Mouse (Mus musculus) liver, embryonic 15.5 days (tissue): ENCODE results near the gene Swap70. TPM values are rescaled to one million over a fixed set of nuclear protein-coding genes. Genes with fewer than 3 reads are reported as not detected.
"Not testable (repeated sequence)": the region's sequence is repeated elsewhere in the genome, so short reads cannot be mapped to it uniquely, and the experiment has no call there.

Experiments
- ATAC-seq: fragments of 200-750 bp; cut with Nextera tagmentation; 2 replicates; pipeline ENCODE4 v1.8.0; 2017; ENCODE audit warnings: moderate number of reproducible peaks, mild to moderate bottlenecking, moderate library complexity; ENCODE audit not compliant: insufficient read depth
- H3K27ac ChIP-seq: fragments of 300-500 bp; sonication (generic); replicated peaks from 2 replicates; pipeline ENCODE4 v1.5.1; 2015; ENCODE audit warnings: mild to moderate bottlenecking, inconsistent platforms
- H3K27me3 ChIP-seq: fragments of 300-500 bp; sonication (generic); 2 replicates; pipeline ENCODE4 v1.6.1; 2015; ENCODE audit warnings: mild to moderate bottlenecking, inconsistent platforms
- H3K36me3 ChIP-seq: fragments of 300-500 bp; sonication (generic); replicated peaks from 2 replicates; pipeline ENCODE4 v1.6.1; 2015; ENCODE audit warnings: moderate library complexity, mild to moderate bottlenecking, inconsistent platforms
- H3K4me1 ChIP-seq: fragments of 300-500 bp; sonication (generic); replicated peaks from 2 replicates; pipeline ENCODE4 v1.6.1; 2015; ENCODE audit warnings: inconsistent platforms
- H3K4me2 ChIP-seq: fragments of 300-500 bp; sonication (generic); 2 replicates; pipeline ENCODE4 v1.6.1; 2015; ENCODE audit warnings: moderate library complexity, mild to moderate bottlenecking, inconsistent platforms
- H3K4me3 ChIP-seq: fragments of 300-500 bp; sonication (generic); replicated peaks from 2 replicates; pipeline ENCODE4 v1.5.1; 2015; ENCODE audit warnings: mild to moderate bottlenecking, inconsistent platforms
- H3K9ac ChIP-seq: fragments of 300-500 bp; sonication (generic); 2 replicates; pipeline ENCODE4 v1.6.1; 2015; ENCODE audit warnings: moderate library complexity, mild to moderate bottlenecking, inconsistent platforms
- H3K9me3 ChIP-seq: fragments of 300-500 bp; sonication (generic); replicated peaks from 2 replicates; pipeline ENCODE4 v1.6.1; 2016; ENCODE audit warnings: inconsistent platforms
- WGBS: fragments of 180-500 bp; shearing (Covaris S2); methylation state at CpG from one replicate; pipeline ENCODE4 v1.1.7; 2015; ENCODE audit warnings: mixed read lengths; ENCODE audit not compliant: insufficient replicate concordance; 5-methylcytosine and 5-hydroxymethylcytosine counted together
- polyA plus RNA-seq: library from polyadenylated mRNA; unstranded; fragments of >200 nt; fragmentation: Nextera tagmentation; extraction: Ambion mirVana; gene quantifications from 2 replicates; pipeline ENCODE4 v1.2.1, GENCODE M21; 2015

The Swap70 gene
- polyA plus RNA-seq, 1 experiment from 2014 or later: 7.8 TPM

DNA sequence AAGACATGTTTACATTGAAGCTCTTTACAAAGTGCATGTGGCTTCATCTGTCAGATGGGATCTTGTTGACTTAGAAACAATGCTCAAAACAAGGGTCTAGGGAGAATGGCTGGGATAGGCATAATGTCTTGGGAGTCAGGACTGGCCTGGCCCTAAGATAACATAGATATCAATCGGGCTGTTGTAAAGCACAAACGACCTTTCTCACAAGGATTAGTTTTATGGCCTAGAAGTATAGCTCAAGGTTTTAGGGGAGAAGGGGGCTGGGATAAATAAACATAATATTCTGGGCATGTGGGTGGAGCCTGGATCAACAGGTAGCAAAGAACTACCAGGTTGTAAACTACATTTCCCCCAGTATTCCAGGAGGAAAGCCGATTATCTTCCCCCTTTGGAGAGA is 10.5 kb upstream of the Swap70 start:
- ATAC-seq: no peak
- no peaks in the 10 kb centered on the region for H3K36me3 ChIP-seq
- no peak overlapping the region for H3K27ac ChIP-seq
- 46% methylated on average over 3 of the region's 3 CpGs for WGBS
- H3K27me3 ChIP-seq: no peaks in the 10 kb centered on the region
- no peak overlapping the region for H3K9ac ChIP-seq
- no peak overlapping the region for H3K4me2 ChIP-seq
- H3K9me3 ChIP-seq: no peaks in the 10 kb centered on the region
- no peak overlapping the region for H3K4me3 ChIP-seq
- peaks cover 9% of the 10 kb centered on the region for H3K4me1 ChIP-seq

DNA sequence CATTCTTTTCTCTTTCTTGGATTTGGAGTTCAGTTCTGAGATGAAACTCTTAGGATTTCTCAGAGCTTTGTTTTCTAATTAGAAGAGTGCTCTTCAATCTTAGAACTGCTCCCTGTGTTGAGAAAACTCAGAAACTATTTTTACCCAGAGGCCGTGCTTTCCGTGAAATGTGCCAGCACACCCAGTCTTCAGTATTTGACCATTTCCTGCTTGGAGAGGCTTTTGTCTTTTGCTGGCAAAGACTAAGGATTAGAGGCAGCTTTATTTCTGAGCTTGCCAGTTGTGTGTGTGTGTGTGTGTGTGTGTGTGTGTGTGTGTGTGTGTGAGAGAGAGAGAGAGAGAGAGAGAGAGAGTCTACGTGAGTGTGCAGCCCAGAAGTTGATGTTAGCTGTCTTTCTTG is 6.6 kb upstream of the Swap70 start:
- Histone ChIP-seq H3K27ac (no peak overlapping the region), H3K4me3 (no peak overlapping the region), H3K36me3 (no peaks in the 10 kb centered on the region), H3K4me1 (peaks cover 1% of the 10 kb centered on the region), H3K27me3 (no peaks in the 10 kb centered on the region), H3K9ac (no peak overlapping the region), H3K4me2 (no peak overlapping the region), H3K9me3 (no peaks in the 10 kb centered on the region)
- ATAC-seq: no peak
- WGBS: 58% methylated on average over 3 of the region's 3 CpGs

DNA sequence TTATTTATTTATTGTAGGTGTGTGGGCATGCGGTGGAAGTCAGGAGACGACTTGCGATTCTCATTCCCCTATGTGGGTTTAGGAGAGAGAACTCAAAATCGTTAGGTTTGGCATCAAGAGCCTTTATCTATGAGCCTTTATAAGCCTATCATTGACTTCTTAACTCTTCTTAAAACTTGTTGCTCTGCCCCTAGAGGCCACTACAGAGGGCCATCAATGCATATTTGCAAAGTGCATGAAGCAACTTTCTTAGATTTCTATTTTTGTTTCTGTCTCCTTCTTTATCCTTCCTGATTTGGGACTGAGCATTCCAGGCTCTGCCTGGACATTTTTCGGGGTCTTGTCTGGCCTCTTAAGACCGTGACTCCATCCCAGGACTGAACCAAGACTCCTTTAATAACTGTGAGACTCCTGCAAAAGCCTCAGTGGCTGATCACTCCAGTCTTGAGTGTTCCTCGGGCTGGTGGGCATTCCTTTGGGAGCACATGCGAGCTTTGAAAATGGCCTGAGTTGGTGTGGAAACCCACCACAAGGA is 393 bp upstream of the Swap70 start:
- peak overlapping the region; percentile 91 for H3K4me2 ChIP-seq
- WGBS: 15% methylated on average over 8 of the region's 8 CpGs
- H3K9ac ChIP-seq: peak overlapping the region; percentile 86
- H3K27ac ChIP-seq: peak overlapping the region; percentile 79; the same call in 1 of the 2 replicates
- no peaks in the 10 kb centered on the region for H3K9me3 ChIP-seq
- ATAC-seq: peak; percentile 43
- H3K27me3 ChIP-seq: no peaks in the 10 kb centered on the region
- no peaks in the 10 kb centered on the region; the same call in 1 of the 2 replicates for H3K36me3 ChIP-seq
- H3K4me3 ChIP-seq: peak overlapping the region; percentile 91
- peaks cover 29% of the 10 kb centered on the region for H3K4me1 ChIP-seq

DNA sequence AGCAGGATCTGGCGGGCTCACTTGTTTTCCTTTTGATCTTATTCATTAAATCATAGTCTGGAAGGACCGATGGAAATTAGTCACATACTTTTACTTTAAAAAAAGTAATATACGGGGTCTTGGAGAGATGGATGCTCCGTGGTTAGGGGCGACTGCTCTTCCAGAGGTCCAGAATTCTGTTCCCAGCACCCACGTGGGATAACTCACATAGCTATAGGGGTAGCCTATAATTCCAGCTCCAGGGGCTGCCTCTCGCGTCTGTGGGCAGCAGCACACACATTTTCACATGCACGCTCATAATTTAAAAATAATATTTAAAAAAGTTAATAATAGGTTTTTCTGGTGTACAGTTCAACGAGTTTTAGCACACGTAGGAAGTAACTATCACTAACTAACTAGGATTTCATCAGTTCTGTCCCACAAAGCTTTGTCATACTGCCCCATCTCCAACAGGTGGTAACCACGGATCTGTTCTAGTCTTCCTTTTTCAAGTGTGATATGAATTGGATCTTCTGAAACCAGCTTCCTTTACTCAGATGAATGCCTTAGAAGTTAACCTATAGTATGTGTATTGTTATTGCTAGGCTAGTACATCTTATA is 1.2 kb downstream of the Swap70 start:
- H3K9ac ChIP-seq: peak overlapping the region; percentile 86
- no peaks in the 10 kb centered on the region for H3K27me3 ChIP-seq
- H3K4me2 ChIP-seq: peak overlapping the region; percentile 91
- H3K4me1 ChIP-seq: peaks cover 29% of the 10 kb centered on the region
- peak overlapping the region; percentile 91 for H3K4me3 ChIP-seq
- WGBS: 3% methylated on average over 12 of the region's 12 CpGs
- H3K9me3 ChIP-seq: no peaks in the 10 kb centered on the region
- no peaks in the 10 kb centered on the region; the same call in 1 of the 2 replicates for H3K36me3 ChIP-seq
- ATAC-seq: no peak
- H3K27ac ChIP-seq: no peak overlapping the region

DNA sequence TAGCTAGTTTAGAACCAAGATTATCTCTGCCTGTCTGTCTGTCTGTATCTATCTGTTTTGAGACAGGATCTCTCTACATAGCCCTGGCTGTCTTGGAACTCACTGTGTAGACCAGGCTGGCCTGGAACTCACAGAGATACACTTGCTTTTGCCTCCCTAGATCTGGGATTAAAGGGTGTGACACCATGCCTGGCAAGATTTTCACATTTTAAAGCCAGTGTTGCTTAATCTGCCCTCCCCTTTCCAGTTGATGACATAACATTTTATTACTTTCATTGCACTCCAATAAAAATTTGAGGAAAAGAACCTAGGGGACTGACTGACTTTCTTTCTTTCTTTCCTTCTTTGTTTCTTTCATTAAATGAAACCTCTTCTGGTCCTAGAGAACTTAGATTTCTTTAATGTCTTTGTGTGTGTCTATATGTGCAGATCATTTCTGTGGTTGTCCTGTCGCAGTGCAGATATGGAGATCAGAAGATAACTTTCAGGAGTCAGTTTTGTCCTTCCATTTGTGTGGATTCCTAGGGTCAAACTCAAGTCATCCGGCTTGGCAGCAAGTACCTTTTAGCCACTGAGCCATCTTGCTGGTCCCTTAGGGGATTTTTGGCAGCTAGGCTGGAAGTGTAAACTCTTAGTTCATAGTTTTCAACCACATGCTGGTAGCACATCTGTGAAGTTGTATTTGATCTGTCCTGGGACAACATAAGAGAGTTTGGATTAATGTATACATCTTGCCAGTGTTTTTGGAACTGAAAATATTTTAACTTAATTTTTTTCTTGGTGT is 2.4 kb downstream of the Swap70 start:
- Histone ChIP-seq H3K27ac (no peak overlapping the region), H3K9ac (no peak overlapping the region), H3K4me2 (no peak overlapping the region), H3K9me3 (no peaks in the 10 kb centered on the region), H3K36me3 (no peaks in the 10 kb centered on the region; the same call in 1 of the 2 replicates), H3K4me1 (peaks cover 29% of the 10 kb centered on the region), H3K27me3 (no peaks in the 10 kb centered on the region), H3K4me3 (no peak overlapping the region)
- 50% methylated on average over 2 of the region's 2 CpGs for WGBS
- no peak for ATAC-seq

DNA sequence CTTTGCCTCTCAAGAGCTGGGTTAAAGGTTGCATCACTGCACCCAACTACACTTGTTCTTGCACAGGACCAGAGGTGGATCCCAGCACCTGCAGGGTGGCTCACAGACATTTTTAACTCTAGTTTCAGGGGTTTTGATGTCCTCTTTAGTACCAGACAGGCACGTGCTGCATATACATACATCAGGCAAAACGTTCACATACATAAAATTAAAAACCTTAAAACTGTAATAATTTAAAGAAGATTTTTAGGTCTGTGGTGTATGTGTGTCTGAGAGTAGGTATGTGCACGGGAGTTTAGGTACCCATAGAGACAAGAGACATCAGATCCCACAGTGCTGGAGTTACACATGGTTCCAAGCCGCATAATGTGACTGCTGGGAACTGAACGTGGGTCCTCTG is 5.0 kb downstream of the Swap70 start:
- H3K4me3 ChIP-seq: no peak overlapping the region
- H3K9me3 ChIP-seq: no peaks in the 10 kb centered on the region
- no peak overlapping the region for H3K4me2 ChIP-seq
- H3K27ac ChIP-seq: no peak overlapping the region
- peaks cover 24% of the 10 kb centered on the region for H3K4me1 ChIP-seq
- ATAC-seq: no peak
- H3K9ac ChIP-seq: no peak overlapping the region
- H3K27me3 ChIP-seq: no peaks in the 10 kb centered on the region
- no peaks in the 10 kb centered on the region; the same call in none of the 2 replicates for H3K36me3 ChIP-seq
- WGBS: 78% methylated on average over 5 of the region's 5 CpGs

DNA sequence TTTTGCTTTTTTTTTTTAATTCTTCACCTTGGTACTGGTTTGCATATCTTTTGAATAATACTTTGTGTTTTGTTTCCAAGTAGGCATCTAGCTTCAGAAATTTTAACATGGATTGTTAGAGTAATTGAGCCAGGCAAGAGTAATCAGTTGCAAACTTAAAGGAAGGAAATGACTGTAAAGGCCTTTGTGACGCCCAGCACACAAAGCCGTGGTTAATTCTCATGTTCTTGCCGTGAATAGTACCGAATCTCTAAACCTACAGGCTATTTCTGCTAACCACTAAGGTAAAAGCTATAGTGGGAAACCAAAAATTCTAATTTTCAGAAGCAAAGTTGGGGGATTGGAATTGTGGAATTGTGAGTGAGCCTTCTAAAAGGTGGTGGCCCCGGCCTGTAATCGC is 8.5 kb downstream of the Swap70 start:
- Histone ChIP-seq H3K27me3 (no peaks in the 10 kb centered on the region), H3K36me3 (no peaks in the 10 kb centered on the region; the same call in none of the 2 replicates), H3K4me3 (no peak overlapping the region), H3K4me2 (no peak overlapping the region), H3K9ac (no peak overlapping the region), H3K9me3 (no peaks in the 10 kb centered on the region), H3K27ac (no peak overlapping the region), H3K4me1 (0 out of 2 replicates have a peak, but pooled peaks cover 3% of the 10 kb centered on the region)
- 39% methylated on average over 6 of the region's 6 CpGs for WGBS
- ATAC-seq: no peak

DNA sequence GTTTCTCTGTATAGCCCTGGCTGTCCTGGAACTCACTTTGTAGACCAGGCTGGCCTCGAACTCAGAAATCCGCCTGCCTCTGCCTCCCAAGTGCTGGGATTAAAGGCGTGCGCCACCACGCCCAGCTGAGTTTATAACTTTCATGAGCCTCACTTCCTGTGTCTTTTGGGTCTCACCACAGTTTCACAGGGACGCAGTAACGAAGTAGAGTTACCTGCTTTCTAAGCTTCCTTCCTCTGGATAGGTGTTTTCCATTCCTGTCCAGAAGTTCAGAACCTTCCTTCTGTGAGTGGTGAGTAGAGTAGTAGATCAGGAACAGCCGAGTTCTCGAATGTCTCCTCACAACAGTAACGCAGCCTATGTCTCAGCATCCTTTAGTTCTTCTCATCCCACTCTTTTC is 9.6 kb downstream of the Swap70 start:
- not testable (repeated sequence) for H3K4me1 ChIP-seq, H3K9me3 ChIP-seq, ATAC-seq, H3K9ac ChIP-seq, H3K27me3 ChIP-seq, H3K36me3 ChIP-seq, H3K4me3 ChIP-seq, H3K4me2 ChIP-seq, H3K27ac ChIP-seq
- WGBS: 85% methylated on average over 10 of the region's 10 CpGs

DNA sequence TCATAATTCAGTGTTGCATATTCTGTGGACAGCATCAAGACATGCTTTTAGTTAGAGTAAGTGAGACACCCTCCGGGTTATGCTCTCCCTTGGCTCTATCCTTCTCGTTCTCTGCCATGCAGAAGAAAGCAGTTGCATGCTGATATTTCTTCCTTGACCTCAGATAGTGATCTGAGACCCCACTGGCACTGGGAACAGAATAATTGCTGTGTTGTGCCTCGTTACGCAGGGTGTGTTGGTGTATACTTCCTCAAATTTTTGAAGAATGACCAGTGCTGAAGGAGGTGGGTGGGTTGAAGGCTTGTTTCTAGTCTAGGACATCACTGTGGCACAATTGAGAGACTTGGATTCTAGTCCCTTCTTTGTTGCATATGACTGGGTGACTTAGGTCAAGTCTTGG is 14.6 kb downstream of the Swap70 start:
- Histone ChIP-seq H3K27me3 (no peaks in the 10 kb centered on the region), H3K4me1 (peaks cover 14% of the 10 kb centered on the region), H3K36me3 (no peaks in the 10 kb centered on the region; the same call in 1 of the 2 replicates), H3K4me3 (no peak overlapping the region), H3K9ac (no peak overlapping the region), H3K9me3 (no peaks in the 10 kb centered on the region), H3K4me2 (no peak overlapping the region), H3K27ac (no peak overlapping the region)
- 28% methylated on average over 4 of the region's 4 CpGs for WGBS
- no peak for ATAC-seq

DNA sequence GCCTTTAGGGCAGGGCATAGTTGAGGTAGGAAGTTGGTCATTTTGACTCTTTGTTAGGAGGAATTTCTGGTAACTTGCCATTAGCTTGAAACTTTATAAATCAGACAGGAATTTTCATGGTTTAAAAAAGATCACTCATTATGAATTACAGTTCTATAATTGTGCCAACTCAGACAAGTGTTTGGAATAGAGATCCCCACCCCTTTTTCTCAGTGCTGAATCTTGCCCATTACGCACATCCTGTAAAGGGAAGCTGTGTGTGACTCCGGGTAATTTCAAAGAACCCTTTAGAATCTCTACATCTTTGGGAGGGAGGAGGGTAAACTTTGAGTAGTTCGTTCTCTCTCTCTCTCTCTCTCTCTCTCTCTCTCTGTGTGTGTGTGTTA is 15.9 kb downstream of the Swap70 start:
- Histone ChIP-seq H3K4me1 (peaks cover 14% of the 10 kb centered on the region), H3K9ac (no peak overlapping the region), H3K9me3 (no peaks in the 10 kb centered on the region), H3K4me3 (no peak overlapping the region), H3K27me3 (no peaks in the 10 kb centered on the region), H3K27ac (no peak overlapping the region), H3K36me3 (no peaks in the 10 kb centered on the region), H3K4me2 (no peak overlapping the region)
- ATAC-seq: no peak
- WGBS: 24% methylated on average over 3 of the region's 3 CpGs

DNA sequence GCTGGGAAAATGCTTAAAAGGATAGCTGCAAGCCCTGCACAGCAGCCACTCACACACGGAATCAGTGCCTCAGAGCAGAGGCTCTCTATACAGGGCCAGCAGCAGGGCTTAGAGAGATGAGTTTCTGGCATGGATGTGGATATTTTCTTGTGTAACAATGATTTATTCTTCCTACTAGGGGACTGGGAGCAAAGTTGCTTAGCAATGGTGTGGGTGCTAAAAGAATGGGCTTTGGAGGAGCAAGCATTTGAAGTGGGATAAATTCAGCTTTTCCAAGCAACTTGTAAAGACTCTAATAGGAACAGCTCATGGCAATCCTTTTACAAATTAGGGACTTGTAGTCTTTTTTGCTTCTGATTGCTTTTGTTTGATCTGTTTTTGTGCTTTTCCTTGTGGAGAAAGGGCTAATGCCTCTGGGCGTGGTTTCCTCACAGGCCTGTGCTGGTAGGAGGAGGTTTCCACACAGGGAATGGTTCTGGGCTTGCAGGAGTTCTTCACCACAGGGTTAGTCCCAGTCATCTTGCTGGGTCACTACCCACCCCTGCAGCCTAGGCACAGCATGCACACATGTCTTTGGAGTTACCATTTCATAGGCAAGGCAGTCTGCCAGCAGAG is 16.4 kb downstream of the Swap70 start:
- 41% methylated on average over 2 of the region's 2 CpGs for WGBS
- ATAC-seq: no peak
- Histone ChIP-seq H3K9ac (no peak overlapping the region), H3K4me3 (no peak overlapping the region), H3K9me3 (no peaks in the 10 kb centered on the region), H3K27ac (no peak overlapping the region), H3K27me3 (no peaks in the 10 kb centered on the region), H3K4me1 (peaks cover 14% of the 10 kb centered on the region), H3K4me2 (no peak overlapping the region), H3K36me3 (no peaks in the 10 kb centered on the region)
